Mouse (Mus musculus): ENCODE measurements at regions not wholly inside any gene's neighbourhood (a gene's known extent, or its start where the extent isn't known, plus 50 kb on each side); places are given as distances from the start of the nearest gene placed in this dataset.

- H3K27me3 ChIP-seq (replicated peaks; ENCODE audit: control insufficient read depth, insufficient read depth, low read length): no peaks in the 10 kb centered on the region
- H3K9ac ChIP-seq (replicated peaks; ENCODE audit: low read depth, low read length): no peak overlapping the region
- no peak overlapping the region for H3K4me3 ChIP-seq (replicated peaks; ENCODE audit: low read length)
- WGBS: 92% methylated on average over 5 of the region's 5 CpGs
- no peaks in the 10 kb centered on the region for H3K4me1 ChIP-seq (replicated peaks; ENCODE audit: control insufficient read depth, insufficient read depth, low read length)
- H3K36me3 ChIP-seq (ENCODE audit: control insufficient read depth, insufficient read depth): no peaks in the 10 kb centered on the region
- no peaks in the 10 kb centered on the region for H3K9me3 ChIP-seq (ENCODE audit: control insufficient read depth, low read length)
- H3K4me2 ChIP-seq (ENCODE audit: low read length): no peak overlapping the region
- H3K27ac ChIP-seq (ENCODE audit: low read length): no peak overlapping the region
- no peak for ATAC-seq
Observed at GRCm38 (mm10) chr15:59760490-59760889, 255.9 kb downstream of the 4933412E24Rik start.

DNA sequence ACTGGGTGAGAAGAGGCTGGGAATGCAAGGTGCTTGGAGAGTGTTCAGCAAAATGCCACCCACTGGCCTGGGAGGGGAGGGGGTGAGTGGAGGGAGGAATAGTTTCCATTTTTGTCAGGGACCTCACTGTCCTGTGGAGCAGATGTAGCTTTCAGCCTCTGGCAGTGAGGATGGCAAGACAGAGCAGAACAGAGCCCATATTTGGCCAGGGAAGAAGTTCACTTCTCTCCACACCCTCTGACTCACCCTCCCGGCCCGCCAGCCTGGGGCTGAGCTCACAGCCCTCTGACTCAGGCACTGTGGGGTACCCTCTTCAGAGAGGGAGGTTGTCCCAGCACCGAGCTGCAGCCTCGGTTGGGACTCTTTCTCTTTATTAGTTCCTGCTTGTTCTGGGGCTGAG, 256.8 kb downstream of the 4933412E24Rik start:
- no peak for ATAC-seq
- Histone ChIP-seq H3K4me1 (replicated peaks; ENCODE audit: control insufficient read depth, insufficient read depth, low read length) (no peaks in the 10 kb centered on the region), H3K4me3 (replicated peaks; ENCODE audit: low read length) (no peak overlapping the region), H3K9me3 (ENCODE audit: control insufficient read depth, low read length) (no peaks in the 10 kb centered on the region), H3K9ac (replicated peaks; ENCODE audit: low read depth, low read length) (no peak overlapping the region), H3K4me2 (ENCODE audit: low read length) (no peak overlapping the region), H3K27me3 (replicated peaks; ENCODE audit: control insufficient read depth, insufficient read depth, low read length) (no peaks in the 10 kb centered on the region), H3K27ac (ENCODE audit: low read length) (no peak overlapping the region), H3K36me3 (ENCODE audit: control insufficient read depth, insufficient read depth) (no peaks in the 10 kb centered on the region)
- WGBS: 59% methylated on average over 4 of the region's 4 CpGs

GRCm38 (mm10) chr15:59758971-59759370, 257.4 kb downstream of the 4933412E24Rik start:
- Histone ChIP-seq H3K9me3 (ENCODE audit: control insufficient read depth, low read length) (no peaks in the 10 kb centered on the region), H3K4me1 (replicated peaks; ENCODE audit: control insufficient read depth, insufficient read depth, low read length) (no peaks in the 10 kb centered on the region), H3K9ac (replicated peaks; ENCODE audit: low read depth, low read length) (no peak overlapping the region), H3K27me3 (replicated peaks; ENCODE audit: control insufficient read depth, insufficient read depth, low read length) (no peaks in the 10 kb centered on the region), H3K4me3 (replicated peaks; ENCODE audit: low read length) (no peak overlapping the region), H3K4me2 (ENCODE audit: low read length) (no peak overlapping the region), H3K36me3 (ENCODE audit: control insufficient read depth, insufficient read depth) (no peaks in the 10 kb centered on the region), H3K27ac (ENCODE audit: low read length) (no peak overlapping the region)
- no peak for ATAC-seq
- WGBS: 75% methylated on average over 2 of the region's 2 CpGs

GRCm38 (mm10) chr15:59756141-59756540, 260.3 kb downstream of the 4933412E24Rik start:
- no peak overlapping the region for H3K9ac ChIP-seq (replicated peaks; ENCODE audit: low read depth, low read length)
- no peaks in the 10 kb centered on the region for H3K4me1 ChIP-seq (replicated peaks; ENCODE audit: control insufficient read depth, insufficient read depth, low read length)
- H3K27ac ChIP-seq (ENCODE audit: low read length): no peak overlapping the region
- H3K9me3 ChIP-seq (ENCODE audit: control insufficient read depth, low read length): no peaks in the 10 kb centered on the region
- H3K4me3 ChIP-seq (replicated peaks; ENCODE audit: low read length): no peak overlapping the region
- no peaks in the 10 kb centered on the region for H3K36me3 ChIP-seq (ENCODE audit: control insufficient read depth, insufficient read depth)
- 53% methylated on average over 6 of the region's 6 CpGs for WGBS
- ATAC-seq: no peak
- H3K4me2 ChIP-seq (ENCODE audit: low read length): no peak overlapping the region
- H3K27me3 ChIP-seq (replicated peaks; ENCODE audit: control insufficient read depth, insufficient read depth, low read length): no peaks in the 10 kb centered on the region

DNA sequence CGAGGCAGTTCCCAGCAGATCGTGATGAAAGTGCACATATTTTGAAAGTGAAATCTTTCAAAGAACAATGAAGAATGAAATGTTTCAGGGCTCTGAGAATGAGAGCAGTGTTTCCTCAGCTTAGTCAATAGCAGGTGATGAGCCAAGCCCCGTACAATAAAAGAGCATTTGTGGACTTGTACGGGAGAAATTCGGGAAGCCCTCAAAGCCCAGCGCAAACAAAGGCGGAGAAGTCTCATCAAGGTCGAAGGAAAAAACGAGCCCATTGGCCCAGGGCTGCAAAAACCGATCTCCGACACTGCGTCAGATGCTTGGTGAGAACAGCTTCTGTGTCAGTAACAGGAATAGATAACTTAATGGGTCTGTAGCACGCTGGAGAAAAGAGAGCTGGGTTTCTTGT, 261.5 kb downstream of the 4933412E24Rik start:
- no peak for ATAC-seq
- Histone ChIP-seq H3K4me1 (replicated peaks; ENCODE audit: control insufficient read depth, insufficient read depth, low read length) (no peaks in the 10 kb centered on the region), H3K4me2 (ENCODE audit: low read length) (no peak overlapping the region; the same call in 1 of the 2 replicates), H3K27me3 (replicated peaks; ENCODE audit: control insufficient read depth, insufficient read depth, low read length) (no peaks in the 10 kb centered on the region), H3K9me3 (ENCODE audit: control insufficient read depth, low read length) (no peaks in the 10 kb centered on the region), H3K27ac (ENCODE audit: low read length) (no peak overlapping the region), H3K9ac (replicated peaks; ENCODE audit: low read depth, low read length) (no peak overlapping the region), H3K36me3 (ENCODE audit: control insufficient read depth, insufficient read depth) (no peaks in the 10 kb centered on the region), H3K4me3 (replicated peaks; ENCODE audit: low read length) (no peak overlapping the region)
- WGBS: 54% methylated on average over 13 of the region's 13 CpGs

DNA sequence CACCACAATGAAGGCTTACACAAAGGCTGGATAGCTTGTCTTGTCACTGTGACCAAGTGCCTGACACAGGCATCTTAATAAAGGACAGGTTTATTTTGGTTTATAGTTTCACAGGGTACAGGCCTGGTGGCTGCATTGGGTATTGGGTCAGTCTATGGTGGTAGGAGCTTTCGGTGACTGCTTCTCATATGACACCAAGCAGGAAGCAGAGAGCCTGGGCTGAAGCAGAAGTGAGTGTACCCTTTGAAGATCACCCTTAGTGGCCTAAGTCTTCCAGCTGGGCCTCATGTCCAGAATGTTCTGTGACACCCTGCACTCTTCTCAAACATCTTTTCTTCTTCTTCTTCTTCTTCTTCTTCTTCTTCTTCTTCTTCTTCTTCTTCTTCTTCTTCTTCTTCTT, 264.1 kb downstream of the 4933412E24Rik start:
- no peak for ATAC-seq
- Histone ChIP-seq H3K4me2 (ENCODE audit: low read length) (no peak overlapping the region), H3K9ac (replicated peaks; ENCODE audit: low read depth, low read length) (no peak overlapping the region), H3K27me3 (replicated peaks; ENCODE audit: control insufficient read depth, insufficient read depth, low read length) (no peaks in the 10 kb centered on the region), H3K27ac (ENCODE audit: low read length) (no peak overlapping the region), H3K9me3 (ENCODE audit: control insufficient read depth, low read length) (no peaks in the 10 kb centered on the region), H3K4me1 (replicated peaks; ENCODE audit: control insufficient read depth, insufficient read depth, low read length) (no peaks in the 10 kb centered on the region), H3K36me3 (ENCODE audit: control insufficient read depth, insufficient read depth) (no peaks in the 10 kb centered on the region), H3K4me3 (replicated peaks; ENCODE audit: low read length) (no peak overlapping the region)
- 96% methylated on average over 1 of the region's 1 CpGs for WGBS

DNA sequence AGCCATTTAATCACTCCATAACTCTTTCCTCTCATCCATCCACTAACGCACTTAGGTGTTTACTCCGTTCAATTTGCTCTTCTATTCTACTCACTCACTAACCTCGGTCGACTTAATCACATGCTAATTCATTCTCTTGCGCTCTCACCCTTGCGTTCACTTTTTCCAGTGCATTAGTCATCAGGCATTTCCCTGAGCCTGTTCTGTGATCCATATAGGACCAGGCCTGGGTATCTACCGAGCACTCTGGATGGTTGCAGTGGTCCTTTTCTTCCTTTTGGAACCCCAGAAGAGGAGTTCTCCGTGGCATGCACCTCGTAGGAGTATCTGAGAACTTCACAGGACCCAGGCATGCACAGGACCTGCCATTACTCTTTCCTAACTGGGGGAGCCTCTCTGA, 270.1 kb downstream of the 4933412E24Rik start:
- ATAC-seq: no peak
- H3K4me2 ChIP-seq (ENCODE audit: low read length): no peak overlapping the region
- no peak overlapping the region for H3K27ac ChIP-seq (ENCODE audit: low read length)
- no peak overlapping the region for H3K9ac ChIP-seq (replicated peaks; ENCODE audit: low read depth, low read length)
- no peaks in the 10 kb centered on the region for H3K4me1 ChIP-seq (replicated peaks; ENCODE audit: control insufficient read depth, insufficient read depth, low read length)
- H3K9me3 ChIP-seq (ENCODE audit: control insufficient read depth, low read length): no peaks in the 10 kb centered on the region
- no peaks in the 10 kb centered on the region for H3K27me3 ChIP-seq (replicated peaks; ENCODE audit: control insufficient read depth, insufficient read depth, low read length)
- H3K36me3 ChIP-seq (ENCODE audit: control insufficient read depth, insufficient read depth): no peaks in the 10 kb centered on the region
- H3K4me3 ChIP-seq (replicated peaks; ENCODE audit: low read length): no peak overlapping the region
- WGBS: 34% methylated on average over 9 of the region's 9 CpGs

DNA sequence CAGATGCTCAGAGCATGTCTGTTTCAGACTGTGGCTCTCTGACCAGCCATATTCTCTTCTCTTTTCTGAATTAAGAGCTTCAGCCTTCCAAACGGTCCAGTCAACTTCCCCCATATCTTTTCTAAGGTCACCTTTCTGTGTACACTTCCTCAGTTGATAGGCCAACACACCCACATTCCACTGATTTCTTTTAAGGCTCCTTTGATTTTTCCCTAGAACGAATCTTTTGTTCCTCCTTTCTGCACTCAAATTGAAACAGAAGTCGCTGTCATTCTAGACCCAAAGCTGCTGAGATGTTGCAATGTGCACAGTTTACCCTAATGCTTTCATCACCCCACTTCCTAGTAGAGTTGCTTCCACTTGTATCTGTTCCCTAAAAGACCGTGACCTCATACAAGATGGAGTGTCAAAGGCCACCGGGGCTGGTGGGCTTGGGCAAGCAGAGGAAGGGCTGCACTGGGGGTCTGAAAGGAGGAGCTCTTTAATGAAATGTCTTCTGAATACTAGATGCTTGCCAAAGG, 271.9 kb downstream of the 4933412E24Rik start:
- H3K27ac ChIP-seq (ENCODE audit: low read length): no peak overlapping the region
- H3K36me3 ChIP-seq (ENCODE audit: control insufficient read depth, insufficient read depth): no peaks in the 10 kb centered on the region
- H3K9me3 ChIP-seq (ENCODE audit: control insufficient read depth, low read length): no peaks in the 10 kb centered on the region
- H3K4me2 ChIP-seq (ENCODE audit: low read length): no peak overlapping the region
- ATAC-seq: no peak
- H3K4me1 ChIP-seq (replicated peaks; ENCODE audit: control insufficient read depth, insufficient read depth, low read length): no peaks in the 10 kb centered on the region
- 61% methylated on average over 5 of the region's 5 CpGs for WGBS
- H3K4me3 ChIP-seq (replicated peaks; ENCODE audit: low read length): no peak overlapping the region
- H3K9ac ChIP-seq (replicated peaks; ENCODE audit: low read depth, low read length): no peak overlapping the region
- H3K27me3 ChIP-seq (replicated peaks; ENCODE audit: control insufficient read depth, insufficient read depth, low read length): no peaks in the 10 kb centered on the region

DNA sequence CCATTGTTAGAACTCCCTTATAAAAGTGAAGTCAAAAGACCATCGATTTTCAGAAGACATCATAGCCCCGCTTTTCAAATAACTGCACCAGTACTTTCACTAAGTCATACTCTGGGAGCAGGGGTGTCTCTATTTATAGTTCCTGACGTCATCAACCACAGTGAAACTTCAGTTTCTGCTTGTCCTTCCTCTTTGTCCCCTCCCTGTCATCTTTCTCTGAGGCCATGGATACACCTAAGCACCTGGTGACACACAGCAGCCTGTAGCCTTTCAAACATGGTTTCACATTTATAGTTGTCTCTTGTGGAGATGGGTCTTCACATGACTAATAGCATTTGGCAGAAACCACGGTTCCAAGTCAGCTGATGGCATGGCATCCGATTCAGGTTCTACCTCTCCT, 277.2 kb downstream of the 4933412E24Rik start:
- WGBS: 91% methylated on average over 5 of the region's 5 CpGs
- Histone ChIP-seq H3K4me3 (replicated peaks; ENCODE audit: low read length) (no peak overlapping the region), H3K27ac (ENCODE audit: low read length) (no peak overlapping the region), H3K9me3 (ENCODE audit: control insufficient read depth, low read length) (no peaks in the 10 kb centered on the region), H3K4me1 (replicated peaks; ENCODE audit: control insufficient read depth, insufficient read depth, low read length) (no peaks in the 10 kb centered on the region), H3K4me2 (ENCODE audit: low read length) (no peak overlapping the region), H3K27me3 (replicated peaks; ENCODE audit: control insufficient read depth, insufficient read depth, low read length) (no peaks in the 10 kb centered on the region), H3K36me3 (ENCODE audit: control insufficient read depth, insufficient read depth) (no peaks in the 10 kb centered on the region), H3K9ac (replicated peaks; ENCODE audit: low read depth, low read length) (no peak overlapping the region)
- ATAC-seq: no peak

- Histone ChIP-seq H3K4me1 (replicated peaks; ENCODE audit: control insufficient read depth, insufficient read depth, low read length) (no peaks in the 10 kb centered on the region), H3K27ac (ENCODE audit: low read length) (no peak overlapping the region), H3K4me2 (ENCODE audit: low read length) (no peak overlapping the region), H3K36me3 (ENCODE audit: control insufficient read depth, insufficient read depth) (no peaks in the 10 kb centered on the region), H3K4me3 (replicated peaks; ENCODE audit: low read length) (no peak overlapping the region), H3K27me3 (replicated peaks; ENCODE audit: control insufficient read depth, insufficient read depth, low read length) (no peaks in the 10 kb centered on the region), H3K9ac (replicated peaks; ENCODE audit: low read depth, low read length) (no peak overlapping the region), H3K9me3 (ENCODE audit: control insufficient read depth, low read length) (no peaks in the 10 kb centered on the region)
- WGBS: 90% methylated on average over 4 of the region's 4 CpGs
- no peak for ATAC-seq
Observed at GRCm38 (mm10) chr15:59737247-59737646, 279.2 kb downstream of the 4933412E24Rik start.
